Mouse (Mus musculus): ENCODE data around the gene Nomo1. TPM values are rescaled to one million over a fixed set of nuclear protein-coding genes. Genes with fewer than 3 reads are reported as not detected.

Nomo1 gene
- total and polyA plus RNA-seq, 2 experiments, result 15.3 to 19.7 TPM

GRCm38 (mm10) chr7:46035468-46035867 lies 2.0 kb downstream of the Nomo1 start:
- Histone ChIP-seq H3K27ac (replicated peaks; ENCODE audit: insufficient read depth, low read depth, low read length) (no peak overlapping the region), H3K4me3 (ENCODE audit: insufficient read depth, low read depth, low read length) (no peak overlapping the region), H3K79me2 (ENCODE audit: control insufficient read depth, insufficient read depth, low read length) (peaks cover 14% of the 10 kb centered on the region), H3K9ac (ENCODE audit: low read depth, low read length) (no peak overlapping the region), H3K36me3 (ENCODE audit: control insufficient read depth, insufficient read depth, low read length) (peaks cover 2% of the 10 kb centered on the region; the same call in 1 of the 2 replicates), H3K27me3 (ENCODE audit: control insufficient read depth, insufficient read depth, low read length) (no peaks in the 10 kb centered on the region), H3K4me1 (ENCODE audit: control insufficient read depth, insufficient read depth, low read length) (peaks cover 14% of the 10 kb centered on the region)
- no peak for TF ChIP-seq CTCF (IDR thresholded peaks at IDR 0.05; ENCODE audit: low read depth, low read length)
- no peak for TF ChIP-seq POLR2A (IDR thresholded peaks at IDR 0.05; ENCODE audit: extremely low read depth, insufficient read depth, low read length)
- DNase-seq (ENCODE audit: extremely low read depth, low read depth, low spot score), result no peak
- 78% methylated on average over 2 of the region's 2 CpGs for WGBS

- TF ChIP-seq POLR2A (IDR thresholded peaks at IDR 0.05; ENCODE audit: extremely low read depth, insufficient read depth, low read length) (no peak), CTCF (IDR thresholded peaks at IDR 0.05; ENCODE audit: low read depth, low read length) (no peak)
- no peak overlapping the region for H3K9ac ChIP-seq (ENCODE audit: low read depth, low read length)
- H3K36me3 ChIP-seq (ENCODE audit: control insufficient read depth, insufficient read depth, low read length), result peaks cover 4% of the 10 kb centered on the region; the same call in 1 of the 2 replicates
Measured at GRCm38 (mm10) chr7:46037433-46037832, 3.9 kb downstream of the Nomo1 start.

GRCm38 (mm10) chr7:46039873-46040272 lies 6.4 kb downstream of the Nomo1 start:
- Histone ChIP-seq H3K4me1 (ENCODE audit: control insufficient read depth, insufficient read depth, low read length) (peaks cover under 1% of the 10 kb centered on the region; the same call in 1 of the 2 replicates), H3K4me3 (ENCODE audit: insufficient read depth, low read depth, low read length) (no peak overlapping the region), H3K9ac (ENCODE audit: low read depth, low read length) (no peak overlapping the region), H3K79me2 (ENCODE audit: control insufficient read depth, insufficient read depth, low read length) (peaks cover 1% of the 10 kb centered on the region; the same call in 1 of the 2 replicates), H3K27me3 (ENCODE audit: control insufficient read depth, insufficient read depth, low read length) (no peaks in the 10 kb centered on the region), H3K36me3 (ENCODE audit: control insufficient read depth, insufficient read depth, low read length) (peaks cover 6% of the 10 kb centered on the region; the same call in 1 of the 2 replicates), H3K27ac (replicated peaks; ENCODE audit: insufficient read depth, low read depth, low read length) (no peak overlapping the region)
- DNase-seq (ENCODE audit: extremely low read depth, low read depth, low spot score), result no peak
- TF ChIP-seq CTCF (IDR thresholded peaks at IDR 0.05; ENCODE audit: low read depth, low read length) (no peak), POLR2A (IDR thresholded peaks at IDR 0.05; ENCODE audit: extremely low read depth, insufficient read depth, low read length) (no peak)
- 60% methylated on average over 2 of the region's 2 CpGs for WGBS

More at GRCm38 (mm10) chr7:46037433-46037832, 3.9 kb downstream of the Nomo1 start:
- Histone ChIP-seq H3K4me1 (ENCODE audit: control insufficient read depth, insufficient read depth, low read length) (peaks cover 7% of the 10 kb centered on the region), H3K79me2 (ENCODE audit: control insufficient read depth, insufficient read depth, low read length) (peaks cover 14% of the 10 kb centered on the region), H3K27ac (replicated peaks; ENCODE audit: insufficient read depth, low read depth, low read length) (no peak overlapping the region), H3K27me3 (ENCODE audit: control insufficient read depth, insufficient read depth, low read length) (no peaks in the 10 kb centered on the region), H3K4me3 (ENCODE audit: insufficient read depth, low read depth, low read length) (no peak overlapping the region)
- 93% methylated on average over 6 of the region's 6 CpGs for WGBS
- no peak for DNase-seq (ENCODE audit: extremely low read depth, low read depth, low spot score)

- no peak overlapping the region for H3K4me3 ChIP-seq (ENCODE audit: insufficient read depth, low read depth, low read length)
- H3K27ac ChIP-seq (replicated peaks; ENCODE audit: insufficient read depth, low read depth, low read length), result no peak overlapping the region
- H3K36me3 ChIP-seq (ENCODE audit: control insufficient read depth, insufficient read depth, low read length), result peaks cover 19% of the 10 kb centered on the region
- no peaks in the 10 kb centered on the region for H3K27me3 ChIP-seq (ENCODE audit: control insufficient read depth, insufficient read depth, low read length)
- peak; percentile 56 for DNase-seq (ENCODE audit: extremely low read depth, low read depth, low spot score)
- H3K79me2 ChIP-seq (ENCODE audit: control insufficient read depth, insufficient read depth, low read length), result no peaks in the 10 kb centered on the region
- TF ChIP-seq POLR2A (IDR thresholded peaks at IDR 0.05; ENCODE audit: extremely low read depth, insufficient read depth, low read length) (no peak), CTCF (IDR thresholded peaks at IDR 0.05; ENCODE audit: low read depth, low read length) (no peak)
- WGBS, result 58% methylated on average over 10 of the region's 10 CpGs
- H3K4me1 ChIP-seq (ENCODE audit: control insufficient read depth, insufficient read depth, low read length), result no peaks in the 10 kb centered on the region
- no peak overlapping the region for H3K9ac ChIP-seq (ENCODE audit: low read depth, low read length)
Measured at GRCm38 (mm10) chr7:46044106-46044505, 10.6 kb downstream of the Nomo1 start.

- no peak for DNase-seq (ENCODE audit: extremely low read depth, low read depth, low spot score)
- Histone ChIP-seq H3K9ac (ENCODE audit: low read depth, low read length) (no peak overlapping the region), H3K4me1 (ENCODE audit: control insufficient read depth, insufficient read depth, low read length) (no peaks in the 10 kb centered on the region), H3K4me3 (ENCODE audit: insufficient read depth, low read depth, low read length) (no peak overlapping the region), H3K27ac (replicated peaks; ENCODE audit: insufficient read depth, low read depth, low read length) (no peak overlapping the region), H3K27me3 (ENCODE audit: control insufficient read depth, insufficient read depth, low read length) (no peaks in the 10 kb centered on the region), H3K36me3 (ENCODE audit: control insufficient read depth, insufficient read depth, low read length) (peaks cover 19% of the 10 kb centered on the region), H3K79me2 (ENCODE audit: control insufficient read depth, insufficient read depth, low read length) (no peaks in the 10 kb centered on the region)
- 90% methylated on average over 11 of the region's 11 CpGs for WGBS
- TF ChIP-seq CTCF (IDR thresholded peaks at IDR 0.05; ENCODE audit: low read depth, low read length), result no peak
- no peak for TF ChIP-seq POLR2A (IDR thresholded peaks at IDR 0.05; ENCODE audit: extremely low read depth, insufficient read depth, low read length)
Measured at GRCm38 (mm10) chr7:46045882-46046281, 12.4 kb downstream of the Nomo1 start.

- no peak for DNase-seq (ENCODE audit: extremely low read depth, low read depth, low spot score)
- no peak overlapping the region for H3K4me3 ChIP-seq (ENCODE audit: insufficient read depth, low read depth, low read length)
- 97% methylated on average over 13 of the region's 13 CpGs for WGBS
- H3K4me1 ChIP-seq (ENCODE audit: control insufficient read depth, insufficient read depth, low read length), result no peaks in the 10 kb centered on the region
- H3K27ac ChIP-seq (replicated peaks; ENCODE audit: insufficient read depth, low read depth, low read length), result no peak overlapping the region
- TF ChIP-seq CTCF (IDR thresholded peaks at IDR 0.05; ENCODE audit: low read depth, low read length) (no peak), POLR2A (IDR thresholded peaks at IDR 0.05; ENCODE audit: extremely low read depth, insufficient read depth, low read length) (no peak)
- H3K36me3 ChIP-seq (ENCODE audit: control insufficient read depth, insufficient read depth, low read length), result peaks cover 17% of the 10 kb centered on the region
- H3K79me2 ChIP-seq (ENCODE audit: control insufficient read depth, insufficient read depth, low read length), result no peaks in the 10 kb centered on the region
- no peaks in the 10 kb centered on the region for H3K27me3 ChIP-seq (ENCODE audit: control insufficient read depth, insufficient read depth, low read length)
- no peak overlapping the region for H3K9ac ChIP-seq (ENCODE audit: low read depth, low read length)
Measured at GRCm38 (mm10) chr7:46047873-46048562, 14.5 kb downstream of the Nomo1 start.

Measured in liver, adult 2 months (tissue).